Mouse (Mus musculus) liver, embryonic 13.5 days (tissue): ENCODE results near the gene Plekhj1. TPM values are rescaled to one million over a fixed set of nuclear protein-coding genes. Genes with fewer than 3 reads are reported as not detected.

Experiments
- ATAC-seq: fragments of 200-750 bp; cut with Nextera tagmentation; 2 replicates; pipeline ENCODE4 v1.8.0; 2017; ENCODE audit warnings: low read depth, mild to moderate bottlenecking, moderate number of reproducible peaks, moderate library complexity
- DNase-seq: peaks from one replicate; pipeline ENCODE4 v3.0.0; 2022
- H3K27ac ChIP-seq: fragments of 300-500 bp; sonication (generic); 2 replicates; pipeline ENCODE4 v1.5.1; 2015; ENCODE audit warnings: moderate library complexity, mild to moderate bottlenecking, inconsistent platforms
- H3K27me3 ChIP-seq: fragments of 300-500 bp; sonication (generic); 2 replicates; pipeline ENCODE4 v1.6.1; 2015; ENCODE audit warnings: mild to moderate bottlenecking, inconsistent platforms
- H3K36me3 ChIP-seq: fragments of 300-500 bp; sonication (generic); 2 replicates; pipeline ENCODE4 v1.6.1; 2015; ENCODE audit warnings: mild to moderate bottlenecking, inconsistent platforms
- H3K4me1 ChIP-seq: fragments of 300-500 bp; sonication (generic); replicated peaks from 2 replicates; pipeline ENCODE4 v1.6.1; 2015; ENCODE audit warnings: inconsistent platforms
- H3K4me2 ChIP-seq: fragments of 300-500 bp; sonication (generic); 2 replicates; pipeline ENCODE4 v1.6.1; 2015; ENCODE audit warnings: inconsistent platforms, mild to moderate bottlenecking, moderate library complexity
- H3K4me3 ChIP-seq: fragments of 300-500 bp; sonication (generic); replicated peaks from 2 replicates; pipeline ENCODE4 v1.5.1; 2015; ENCODE audit warnings: mild to moderate bottlenecking, inconsistent platforms
- H3K9ac ChIP-seq: fragments of 300-500 bp; sonication (generic); 2 replicates; pipeline ENCODE4 v1.6.1; 2015; ENCODE audit warnings: mild to moderate bottlenecking, inconsistent platforms
- H3K9me3 ChIP-seq: fragments of 300-500 bp; sonication (generic); replicated peaks from 2 replicates; pipeline ENCODE4 v1.6.1; 2016; ENCODE audit warnings: inconsistent platforms
- WGBS: fragments of 180-500 bp; shearing (Covaris S2); methylation state at CpG from one replicate; pipeline ENCODE4 v1.1.7; 2015; ENCODE audit not compliant: insufficient replicate concordance; 5-methylcytosine and 5-hydroxymethylcytosine counted together
- polyA plus RNA-seq: library from polyadenylated mRNA; unstranded; fragments of >200 nt; fragmentation: Nextera tagmentation; extraction: Ambion mirVana; gene quantifications from 2 replicates; pipeline ENCODE4 v1.2.1, GENCODE M21; 2015

Gene Plekhj1
- polyA plus RNA-seq, 1 experiment from 2014 or later: 105 TPM

GRCm38 (mm10) chr10:80768365-80768764 is 30.1 kb downstream of the Plekhj1 start:
- H3K9me3 ChIP-seq: no peaks in the 10 kb centered on the region
- 81% methylated on average over 6 of the region's 6 CpGs for WGBS
- DNase-seq (no peak), ATAC-seq (no peak)
- H3K27me3 ChIP-seq: no peaks in the 10 kb centered on the region
- H3K27ac ChIP-seq: no peak overlapping the region
- H3K4me1 ChIP-seq: peaks cover 31% of the 10 kb centered on the region
- H3K36me3 ChIP-seq: peaks cover 94% of the 10 kb centered on the region
- no peak overlapping the region for H3K4me3 ChIP-seq
- no peak overlapping the region for H3K4me2 ChIP-seq
- H3K9ac ChIP-seq: no peak overlapping the region

DNA sequence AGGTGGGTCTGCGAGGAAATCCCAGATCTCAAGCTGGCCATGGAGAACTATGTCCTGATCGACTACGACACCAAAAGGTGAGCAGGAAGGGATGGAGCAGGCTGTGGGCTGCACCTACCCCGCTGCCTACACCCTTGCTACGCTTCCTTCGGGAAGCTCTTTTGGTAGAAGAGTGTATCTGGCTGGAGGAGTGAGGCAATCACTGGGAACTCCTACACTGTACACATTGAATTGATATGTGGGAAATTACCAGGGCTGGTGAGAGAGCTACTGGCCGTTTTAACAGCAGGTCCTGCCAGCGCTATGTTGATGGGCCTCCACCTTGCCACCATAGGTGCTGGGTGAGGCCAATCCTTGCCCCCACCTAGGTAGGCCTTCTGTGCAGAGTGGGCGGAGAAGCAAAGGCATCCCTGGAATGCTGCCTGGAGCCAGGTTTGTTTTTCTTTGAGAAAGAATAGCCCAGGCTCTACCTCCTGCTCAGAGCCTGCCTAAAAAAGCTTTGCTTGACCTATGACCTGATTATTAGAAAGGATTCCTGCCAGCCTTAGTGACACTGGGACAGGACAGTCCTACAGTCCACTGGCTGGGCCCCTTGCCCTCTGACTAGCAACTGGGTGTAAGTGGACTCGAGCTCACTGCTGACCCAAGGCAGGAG is 32.1 kb downstream of the Plekhj1 start:
- DNase-seq: no peak
- Histone ChIP-seq H3K27me3 (no peaks in the 10 kb centered on the region), H3K27ac (no peak overlapping the region), H3K4me3 (no peak overlapping the region), H3K4me1 (peaks cover 40% of the 10 kb centered on the region), H3K9ac (no peak overlapping the region), H3K9me3 (no peaks in the 10 kb centered on the region), H3K4me2 (no peak overlapping the region), H3K36me3 (peaks cover 73% of the 10 kb centered on the region)
- ATAC-seq: no peak
- WGBS: 85% methylated on average over 10 of the region's 10 CpGs

DNA sequence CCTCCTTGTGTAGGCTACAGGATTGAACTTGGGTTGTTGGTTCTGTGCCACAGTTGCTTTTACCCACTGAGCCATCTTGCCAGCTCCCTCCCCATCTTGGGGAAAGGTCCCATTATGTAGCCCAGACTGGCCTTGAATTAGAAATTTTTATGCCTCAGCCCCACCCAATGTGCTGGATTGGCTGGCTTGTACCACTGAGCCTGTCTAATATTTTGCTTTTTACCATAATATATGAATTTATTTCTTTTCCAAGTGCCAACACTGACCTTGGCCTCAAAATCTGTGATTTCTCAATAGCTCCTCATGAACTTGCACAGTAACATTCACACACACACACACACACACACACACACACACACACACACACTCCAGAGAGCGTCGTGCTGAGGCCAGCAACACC is 32.7 kb downstream of the Plekhj1 start:
- Histone ChIP-seq H3K27ac (no peak overlapping the region), H3K27me3 (no peaks in the 10 kb centered on the region), H3K4me2 (no peak overlapping the region), H3K9me3 (no peaks in the 10 kb centered on the region), H3K4me3 (no peak overlapping the region), H3K36me3 (peaks cover 68% of the 10 kb centered on the region), H3K4me1 (peaks cover 46% of the 10 kb centered on the region), H3K9ac (no peak overlapping the region)
- DNase-seq (no peak), ATAC-seq (no peak)
- 95% methylated on average over 2 of the region's 2 CpGs for WGBS

DNA sequence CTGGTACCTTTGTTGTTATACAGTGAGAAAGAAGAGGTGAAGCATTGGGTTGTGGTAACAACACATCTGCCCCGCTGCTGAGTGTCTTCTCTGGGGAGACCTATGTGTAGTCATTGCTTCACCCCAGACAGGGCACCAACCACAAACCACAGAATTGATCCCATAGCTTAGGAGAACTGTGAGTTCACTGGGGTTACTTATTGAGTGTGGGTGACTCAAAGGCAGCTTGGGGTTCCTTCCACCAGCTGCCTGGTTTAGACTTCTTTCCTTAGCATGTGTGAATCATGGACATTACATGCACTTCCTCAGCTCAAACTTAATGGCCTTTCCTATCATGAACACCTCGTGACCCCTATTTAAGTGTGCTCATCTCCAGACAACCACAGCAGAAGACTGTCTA is 34.9 kb downstream of the Plekhj1 start:
- Histone ChIP-seq H3K36me3 (peaks cover 46% of the 10 kb centered on the region), H3K4me1 (peaks cover 55% of the 10 kb centered on the region), H3K9ac (no peak overlapping the region), H3K27me3 (no peaks in the 10 kb centered on the region), H3K4me3 (no peak overlapping the region), H3K9me3 (no peaks in the 10 kb centered on the region), H3K4me2 (no peak overlapping the region), H3K27ac (no peak overlapping the region; the same call in 1 of the 2 replicates)
- DNase-seq (no peak), ATAC-seq (no peak)
- 70% methylated on average over 2 of the region's 2 CpGs for WGBS

DNA sequence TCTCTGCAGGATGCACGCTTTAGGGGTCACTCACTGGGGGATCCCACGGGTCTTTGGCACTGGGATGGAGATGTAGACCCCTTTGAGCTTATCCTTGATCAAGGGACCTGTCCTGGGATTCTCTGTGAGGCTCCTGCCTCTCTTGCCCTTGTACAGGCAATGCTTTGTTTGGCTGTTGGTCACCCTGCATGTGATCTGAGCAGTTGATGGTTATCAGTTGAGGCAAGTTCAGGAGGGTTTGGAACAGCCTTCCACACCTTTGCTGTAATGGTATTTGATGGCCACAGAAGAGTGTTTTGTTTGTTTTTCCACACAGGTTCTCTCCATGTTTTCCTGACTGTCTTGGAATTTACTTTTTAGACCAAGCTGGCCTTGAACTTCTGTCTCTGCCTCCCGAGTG is 36.6 kb downstream of the Plekhj1 start:
- Histone ChIP-seq H3K4me2 (no peak overlapping the region), H3K27ac (peak overlapping the region; percentile 2; the same call in 1 of the 2 replicates), H3K4me1 (peaks cover 72% of the 10 kb centered on the region), H3K27me3 (no peaks in the 10 kb centered on the region), H3K9me3 (no peaks in the 10 kb centered on the region), H3K4me3 (no peak overlapping the region), H3K36me3 (peaks cover 34% of the 10 kb centered on the region), H3K9ac (no peak overlapping the region)
- WGBS: 73% methylated on average over 3 of the region's 3 CpGs
- DNase-seq (no peak), ATAC-seq (no peak)

DNA sequence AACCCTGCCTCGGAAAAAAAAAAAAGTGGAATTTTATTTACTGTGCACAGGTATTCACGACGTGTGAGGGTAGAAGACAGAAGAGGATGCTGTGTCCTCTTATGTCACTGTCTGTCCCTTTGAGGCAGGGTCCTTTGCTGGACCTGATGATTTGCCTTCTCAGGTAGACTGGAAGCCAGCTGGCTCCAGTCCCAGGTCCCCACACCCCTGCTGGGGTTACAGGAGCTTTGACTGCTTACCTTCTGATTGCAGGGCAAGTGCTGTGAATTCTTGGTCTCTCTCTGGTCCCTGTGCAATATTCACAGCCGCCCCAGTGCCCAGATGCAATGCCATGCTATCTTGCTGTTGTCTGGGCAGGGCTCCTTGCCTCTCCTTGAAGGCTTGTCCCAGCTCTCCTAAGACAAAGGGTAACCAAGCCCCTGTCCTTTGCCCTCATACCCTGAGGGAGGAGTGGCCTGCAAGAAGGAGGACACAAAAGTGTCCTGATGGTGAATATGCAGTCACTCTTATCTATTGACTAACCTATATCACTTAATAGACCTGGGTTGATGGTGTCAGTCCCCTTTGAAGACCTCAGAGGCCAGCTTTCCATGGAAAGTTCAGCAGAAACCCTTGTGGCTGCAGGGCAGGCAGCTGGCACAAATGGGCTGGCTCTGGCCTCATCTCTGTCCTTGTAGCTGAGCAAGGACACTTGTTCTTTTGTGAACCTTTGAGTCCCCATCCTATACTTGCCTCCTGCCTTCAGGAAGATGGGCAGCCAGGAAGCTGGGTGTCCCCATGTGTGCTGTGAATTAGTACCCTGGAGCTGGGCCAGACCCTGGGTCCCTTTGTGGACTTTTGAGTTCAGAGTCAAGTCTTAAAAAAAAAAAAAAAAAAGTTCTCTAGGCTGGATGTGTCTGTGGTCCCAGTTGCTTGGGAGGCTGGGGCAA is 37.6 kb downstream of the Plekhj1 start:
- Histone ChIP-seq H3K9ac (0 out of 2 replicates have a peak overlapping the region, but pooled peaks have one; percentile 5), H3K4me3 (no peak overlapping the region), H3K4me2 (no peak overlapping the region), H3K4me1 (peaks cover 76% of the 10 kb centered on the region), H3K27me3 (no peaks in the 10 kb centered on the region), H3K27ac (no peak overlapping the region; the same call in 1 of the 2 replicates), H3K9me3 (no peaks in the 10 kb centered on the region), H3K36me3 (peaks cover 25% of the 10 kb centered on the region)
- DNase-seq (no peak), ATAC-seq (no peak)
- 77% methylated on average over 4 of the region's 4 CpGs for WGBS

DNA sequence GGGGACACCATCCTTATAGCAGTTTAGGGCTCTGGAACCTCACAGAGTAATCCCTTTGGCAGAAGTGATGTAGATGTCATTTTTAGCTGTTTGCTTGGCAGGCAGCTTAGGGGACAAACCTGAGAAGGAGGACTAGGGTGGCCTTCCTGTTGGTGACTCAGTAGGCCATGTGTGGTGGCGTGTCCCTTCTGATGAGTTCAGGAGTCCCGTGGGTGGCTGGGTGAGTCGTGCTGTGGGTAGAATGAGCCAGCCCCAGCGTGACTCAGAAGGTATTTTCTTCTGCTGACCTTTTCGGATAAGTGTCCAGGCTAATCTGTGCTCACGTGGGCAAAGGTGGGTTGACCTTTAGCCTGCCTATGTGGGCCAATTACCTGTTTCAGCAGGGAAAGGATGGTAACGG is 39.8 kb downstream of the Plekhj1 start:
- H3K4me1 ChIP-seq: peaks cover 85% of the 10 kb centered on the region
- WGBS: 69% methylated on average over 7 of the region's 7 CpGs
- no peaks in the 10 kb centered on the region for H3K9me3 ChIP-seq
- ATAC-seq: no peak
- peak overlapping the region; percentile 36; the same call in 1 of the 2 replicates for H3K9ac ChIP-seq
- H3K36me3 ChIP-seq: peaks cover 3% of the 10 kb centered on the region; the same call in 1 of the 2 replicates
- no peaks in the 10 kb centered on the region for H3K27me3 ChIP-seq
- DNase-seq: no peak
- 0 out of 2 replicates have a peak overlapping the region, but pooled peaks have one; percentile 96 for H3K4me2 ChIP-seq
- H3K27ac ChIP-seq: no peak overlapping the region; the same call in none of the 2 replicates
- H3K4me3 ChIP-seq: no peak overlapping the region

DNA sequence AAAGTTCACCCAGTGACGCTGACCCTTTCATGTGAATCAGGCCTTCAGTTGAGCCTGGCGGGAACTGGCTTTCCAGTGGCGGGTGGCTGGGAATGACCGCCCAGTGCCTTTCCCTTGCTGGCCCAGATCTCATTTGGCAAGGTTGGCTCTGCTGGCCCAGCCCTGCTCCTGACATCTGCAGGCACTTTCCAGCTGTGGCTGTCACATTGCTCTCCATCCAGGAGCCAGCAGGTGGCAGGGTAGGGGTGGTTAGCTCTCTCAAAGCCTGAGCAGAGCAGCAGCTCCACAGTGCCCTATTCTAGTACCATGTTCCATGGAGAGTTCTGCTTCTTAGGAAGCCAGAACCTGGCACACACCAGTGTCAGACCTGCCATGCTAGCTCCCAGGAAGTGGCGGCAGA is 40.7 kb downstream of the Plekhj1 start:
- Histone ChIP-seq H3K27me3 (no peaks in the 10 kb centered on the region), H3K4me1 (peaks cover 85% of the 10 kb centered on the region), H3K36me3 (peaks cover 3% of the 10 kb centered on the region; the same call in 1 of the 2 replicates), H3K9ac (peak overlapping the region; percentile 95; the same call in 1 of the 2 replicates), H3K27ac (peak overlapping the region; percentile 51), H3K4me3 (peak overlapping the region; percentile 95; the same call in 1 of the 2 replicates), H3K4me2 (peak overlapping the region; percentile 96), H3K9me3 (no peaks in the 10 kb centered on the region)
- ATAC-seq (peak; percentile 32; the same call in 1 of the 2 replicates), DNase-seq (peak; percentile 59)
- 56% methylated on average over 5 of the region's 5 CpGs for WGBS

DNA sequence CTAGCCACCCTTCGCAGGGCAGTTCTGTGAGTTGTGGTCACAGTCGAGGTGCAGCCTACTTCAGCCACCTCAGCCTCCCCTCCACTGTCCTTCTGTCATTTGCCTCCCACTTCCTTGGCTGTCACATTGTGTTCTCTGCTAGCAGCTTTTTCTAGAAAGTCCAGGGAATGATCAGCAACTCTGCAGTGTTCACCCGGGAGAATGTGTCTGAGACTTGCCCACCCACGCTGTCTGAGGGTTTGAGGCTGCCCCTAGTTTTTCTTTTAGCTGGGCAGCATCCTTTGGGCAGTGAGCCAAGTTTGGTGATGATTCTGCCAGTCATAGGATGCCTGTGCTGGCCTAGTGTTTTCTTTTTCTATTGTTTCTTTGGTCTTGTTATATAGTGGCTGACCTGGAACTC is 41.5 kb downstream of the Plekhj1 start:
- Histone ChIP-seq H3K4me2 (peak overlapping the region; percentile 96), H3K9me3 (no peaks in the 10 kb centered on the region), H3K36me3 (peaks cover 3% of the 10 kb centered on the region; the same call in 1 of the 2 replicates), H3K4me3 (peak overlapping the region; percentile 95), H3K9ac (peak overlapping the region; percentile 95), H3K4me1 (peaks cover 86% of the 10 kb centered on the region), H3K27me3 (no peaks in the 10 kb centered on the region), H3K27ac (peak overlapping the region; percentile 4; the same call in 1 of the 2 replicates)
- DNase-seq (no peak), ATAC-seq (no peak)
- WGBS: 60% methylated on average over 4 of the region's 4 CpGs

DNA sequence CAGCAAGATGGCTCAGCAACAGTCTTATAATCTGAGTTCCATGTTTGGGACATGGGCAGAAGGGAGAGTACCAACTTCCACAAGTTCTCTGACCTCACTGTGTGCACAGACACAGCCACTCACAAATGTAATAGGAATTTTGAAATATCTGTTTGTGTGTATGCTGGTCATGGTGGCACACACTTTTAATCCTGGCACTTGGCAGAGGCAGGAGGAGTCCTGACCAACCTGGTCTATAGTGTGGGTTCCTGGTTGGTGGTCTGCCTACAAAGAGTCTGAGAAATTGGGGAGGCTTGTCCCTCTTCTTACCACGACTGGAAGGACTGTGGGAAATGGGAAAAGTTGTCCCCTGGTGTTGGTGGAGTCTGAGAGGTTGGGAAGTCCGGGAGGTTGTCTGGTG is 41.9 kb downstream of the Plekhj1 start:
- Histone ChIP-seq H3K9ac (peak overlapping the region; percentile 95), H3K4me2 (peak overlapping the region; percentile 96), H3K36me3 (peaks cover 3% of the 10 kb centered on the region; the same call in 1 of the 2 replicates), H3K4me1 (peaks cover 86% of the 10 kb centered on the region), H3K27me3 (no peaks in the 10 kb centered on the region), H3K4me3 (peak overlapping the region; percentile 95), H3K27ac (peak overlapping the region; percentile 4; the same call in 1 of the 2 replicates), H3K9me3 (no peaks in the 10 kb centered on the region)
- DNase-seq (no peak), ATAC-seq (no peak)
- WGBS: 54% methylated on average over 2 of the region's 2 CpGs

DNA sequence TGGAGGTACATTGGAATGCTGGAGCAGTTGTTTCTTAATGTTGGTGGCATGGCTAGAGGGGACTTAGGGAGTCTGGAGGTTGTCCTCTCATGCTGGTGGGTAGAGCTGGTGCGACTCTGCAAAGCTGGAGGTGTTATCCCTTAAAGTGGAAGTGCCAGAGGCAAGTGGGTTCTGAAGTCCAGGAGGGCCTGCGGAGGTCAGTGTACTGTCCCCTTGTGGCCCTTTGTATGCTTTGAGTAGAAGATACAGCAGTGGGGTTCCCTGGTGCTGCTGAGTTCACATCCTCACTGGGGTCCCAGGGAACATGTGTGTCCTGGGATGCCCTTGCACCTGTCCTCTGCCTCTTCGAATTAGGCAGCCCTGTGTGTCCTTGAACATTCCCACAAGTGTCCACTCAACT is 42.3 kb downstream of the Plekhj1 start:
- Histone ChIP-seq H3K27ac (peak overlapping the region; percentile 84), H3K9ac (peak overlapping the region; percentile 95), H3K4me2 (peak overlapping the region; percentile 96), H3K27me3 (no peaks in the 10 kb centered on the region), H3K36me3 (peaks cover 3% of the 10 kb centered on the region; the same call in 1 of the 2 replicates), H3K9me3 (no peaks in the 10 kb centered on the region), H3K4me3 (peak overlapping the region; percentile 95), H3K4me1 (peaks cover 86% of the 10 kb centered on the region)
- DNase-seq (no peak), ATAC-seq (no peak)
- 24% methylated on average over 3 of the region's 3 CpGs for WGBS
